In genomic region chr17:27925504-27925903, GRCm38 (mm10) we compare ENCODE assay signal across 12 mouse cellular contexts. TPM values are rescaled to one million over a fixed set of nuclear protein-coding genes. Genes with fewer than 3 reads are reported as not detected.
DNase-seq lines count a peak whose midpoint lies in the region; ATAC-seq lines count a peak whose summit lies in the region.
"Had no signal": no experiment of that assay in that cellular context is flagged by ENCODE, and none has a peak within 500 bp of the region (broad histone marks: within the 10 kb centered on the region; RNA-seq: fewer than 3 reads in every experiment).

No protein-coding gene starts in this region.

- no peaks in the 10 kb centered on the region for H3K27me3 ChIP-seq in liver, embryonic 16.5 days (ENCODE audit: control insufficient read depth, insufficient read depth, low read depth, low read length)
- H3K27me3 ChIP-seq in liver, embryonic 12.5 days (replicated peaks) = no peaks in the 10 kb centered on the region
- H3K27me3 ChIP-seq in stomach, embryonic 14.5 days (ENCODE audit: control insufficient read depth, insufficient read depth, low read length) = no peaks in the 10 kb centered on the region
- no peaks in the 10 kb centered on the region for H3K27me3 ChIP-seq in limb, embryonic 10.5 days (ENCODE audit: low read depth, poor library complexity, severe bottlenecking)

- H3K4me2 ChIP-seq in liver, embryonic 16.5 days (ENCODE audit: low read depth, low read length) = no peak overlapping the region
- no peak overlapping the region for H3K4me2 ChIP-seq in liver, embryonic 12.5 days
- no peak overlapping the region for H3K4me2 ChIP-seq in stomach, embryonic 14.5 days (replicated peaks; ENCODE audit: low read depth, low read length)

- WGBS in liver, embryonic 16.5 days (ENCODE audit: insufficient replicate concordance) = 55% methylated on average over 7 of the region's 7 CpGs
- 63% methylated on average over 7 of the region's 7 CpGs for WGBS in liver, embryonic 12.5 days (ENCODE audit: insufficient replicate concordance)
- 63% methylated on average over 7 of the region's 7 CpGs for WGBS in stomach, embryonic 14.5 days
- 80% methylated on average over 7 of the region's 7 CpGs for WGBS in limb, embryonic 10.5 days

- no peak overlapping the region for H3K9ac ChIP-seq in liver, embryonic 16.5 days (ENCODE audit: low read depth, low read length)
- H3K9ac ChIP-seq in liver, embryonic 12.5 days = no peak overlapping the region
- no peak overlapping the region for H3K9ac ChIP-seq in stomach, embryonic 14.5 days (replicated peaks; ENCODE audit: low read depth, low read length)

- DNase-seq in cerebellum, postnatal 10 days = peak; percentile 35 to 50
- no peak for DNase-seq in cerebellum, adult 8-10 months
- DNase-seq in lung, postnatal 10 days = peak; percentile 77
- DNase-seq in urinary bladder, postnatal 10 days (ENCODE audit: low spot score) = no peak
- no peak for DNase-seq in limb, embryonic 10.5 days (ENCODE audit: low spot score)
- DNase-seq: adrenal gland, postnatal 14 days; gastrocnemius, postnatal 25 days; left cerebral cortex, postnatal 4 days; right cerebral cortex, postnatal 4 days had no signal

- H3K4me3 ChIP-seq in liver, embryonic 16.5 days (ENCODE audit: low read depth, low read length) = no peak overlapping the region
- no peak overlapping the region for H3K4me3 ChIP-seq in liver, embryonic 12.5 days
- H3K4me3 ChIP-seq in stomach, embryonic 14.5 days (ENCODE audit: low read depth, low read length) = no peak overlapping the region
- H3K4me3 ChIP-seq in limb, embryonic 10.5 days = no peak overlapping the region

- ATAC-seq in liver, embryonic 16.5 days (ENCODE audit: low read depth) = peak; percentile 32; the same call in 1 of the 2 replicates
- ATAC-seq in liver, embryonic 12.5 days = no peak
- ATAC-seq in stomach, embryonic 14.5 days (ENCODE audit: insufficient number of reproducible peaks, insufficient read depth, low FRiP score, low read depth) = no peak

- H3K9me3 ChIP-seq in liver, embryonic 16.5 days (replicated peaks; ENCODE audit: control insufficient read depth, low read length) = no peaks in the 10 kb centered on the region
- H3K9me3 ChIP-seq in liver, embryonic 12.5 days (replicated peaks) = no peaks in the 10 kb centered on the region
- H3K9me3 ChIP-seq in stomach, embryonic 14.5 days (ENCODE audit: control insufficient read depth, low read depth, low read length) = no peaks in the 10 kb centered on the region
- no peaks in the 10 kb centered on the region for H3K9me3 ChIP-seq in limb, embryonic 10.5 days (replicated peaks)

- H3K27ac ChIP-seq in liver, embryonic 16.5 days (ENCODE audit: low read length) = no peak overlapping the region
- no peak overlapping the region for H3K27ac ChIP-seq in liver, embryonic 12.5 days
- peak overlapping the region; percentile 40; the same call in 1 of the 2 replicates for H3K27ac ChIP-seq in stomach, embryonic 14.5 days (ENCODE audit: low read length)
- H3K27ac ChIP-seq in limb, embryonic 10.5 days = no peak overlapping the region

- no peaks in the 10 kb centered on the region for H3K36me3 ChIP-seq in liver, embryonic 16.5 days (ENCODE audit: control insufficient read depth, insufficient read depth)
- 0 out of 2 replicates have a peak, but pooled peaks cover 6% of the 10 kb centered on the region for H3K36me3 ChIP-seq in liver, embryonic 12.5 days
- H3K36me3 ChIP-seq in stomach, embryonic 14.5 days (ENCODE audit: control insufficient read depth, insufficient read depth, low read length) = no peaks in the 10 kb centered on the region
- H3K36me3 ChIP-seq in limb, embryonic 10.5 days = peaks cover 14% of the 10 kb centered on the region

- peaks cover 3% of the 10 kb centered on the region for H3K4me1 ChIP-seq in liver, embryonic 16.5 days (ENCODE audit: control insufficient read depth, low read depth, low read length)
- peaks cover 15% of the 10 kb centered on the region; the same call in 1 of the 2 replicates for H3K4me1 ChIP-seq in liver, embryonic 12.5 days
- peaks cover 24% of the 10 kb centered on the region for H3K4me1 ChIP-seq in stomach, embryonic 14.5 days (ENCODE audit: control insufficient read depth, insufficient read depth, low read length)
- peaks cover 17% of the 10 kb centered on the region for H3K4me1 ChIP-seq in limb, embryonic 10.5 days

RNA-seq across cellular contexts. Expression of gene Taf11, which starts 15.9 kb away (rescaled TPM):
- polyA plus RNA-seq in liver, embryonic 16.5 days (2015; fragmentation: Nextera tagmentation; extraction: Ambion mirVana) = 20.6 and 21.3 TPM in 2 replicates
- 36.4 and 40.6 TPM in 2 replicates for polyA plus RNA-seq in liver, embryonic 12.5 days (2016; fragmentation: Nextera tagmentation; extraction: Ambion mirVana)
- polyA plus RNA-seq in stomach, embryonic 14.5 days (2014; fragmentation: Nextera tagmentation; extraction: Ambion mirVana) = 63.3 and 67.9 TPM in 2 replicates
- polyA plus RNA-seq in limb, embryonic 10.5 days (2016; fragmentation: Nextera tagmentation; extraction: Ambion mirVana) = 92.8 and 93.9 TPM in 2 replicates

RNA-seq across cellular contexts. Expression of gene Anks1, which starts 16.4 kb away (rescaled TPM):
- polyA plus RNA-seq in liver, embryonic 16.5 days (2015; fragmentation: Nextera tagmentation; extraction: Ambion mirVana) = 3.7 and 4.4 TPM in 2 replicates
- polyA plus RNA-seq in liver, embryonic 12.5 days (2016; fragmentation: Nextera tagmentation; extraction: Ambion mirVana) = 6.7 and 7.5 TPM in 2 replicates
- 19.5 and 19.8 TPM in 2 replicates for polyA plus RNA-seq in stomach, embryonic 14.5 days (2014; fragmentation: Nextera tagmentation; extraction: Ambion mirVana)
- 13.3 and 15.5 TPM in 2 replicates for polyA plus RNA-seq in limb, embryonic 10.5 days (2016; fragmentation: Nextera tagmentation; extraction: Ambion mirVana)

Comparison
In these comparisons a context has a peak if more than half of its experiments do, and no peak if none do; other contexts are left out.
1. DNase-seq: peak in cerebellum, postnatal 10 days (2 of 2) and lung, postnatal 10 days (single experiment); none in cerebellum, adult 8-10 months (single experiment), urinary bladder, postnatal 10 days (single experiment) and limb, embryonic 10.5 days (single experiment).